Mouse (Mus musculus): Measurements from ENCODE around the gene Astl. TPM values are rescaled to one million over a fixed set of nuclear protein-coding genes. Genes with fewer than 3 reads are reported as not detected.

Gene Astl
- polyA plus RNA-seq, 1 experiment from 2014 or later = not detected

- Histone ChIP-seq H3K36me3 (ENCODE audit: control insufficient read depth, insufficient read depth, low read length) (no peaks in the 10 kb centered on the region), H3K4me1 (ENCODE audit: control insufficient read depth, insufficient read depth, low read length) (peaks cover 2% of the 10 kb centered on the region; the same call in 1 of the 2 replicates), H3K9ac (ENCODE audit: low read depth, low read length) (no peak overlapping the region), H3K4me2 (no peak overlapping the region), H3K27ac (ENCODE audit: low read depth, low read length) (no peak overlapping the region), H3K27me3 (ENCODE audit: control insufficient read depth, insufficient read depth, low read length) (no peaks in the 10 kb centered on the region), H3K4me3 (ENCODE audit: low read depth, low read length) (no peak overlapping the region), H3K9me3 (replicated peaks; ENCODE audit: control insufficient read depth, low read length) (no peaks in the 10 kb centered on the region)
- ATAC-seq (replicated peaks; ENCODE audit: insufficient number of reproducible peaks, low FRiP score, low TSS enrichment) = no peak
- WGBS (ENCODE audit: insufficient replicate concordance) = 76% methylated on average over 5 of the region's 5 CpGs
Measured at GRCm38 (mm10) chr2:127316431-127316830, 22.0 kb upstream of the Astl start.

- H3K36me3 ChIP-seq (ENCODE audit: control insufficient read depth, insufficient read depth, low read length) = no peaks in the 10 kb centered on the region
- no peak overlapping the region for H3K4me2 ChIP-seq
- no peak overlapping the region for H3K4me3 ChIP-seq (ENCODE audit: low read depth, low read length)
- peaks cover 2% of the 10 kb centered on the region; the same call in 1 of the 2 replicates for H3K4me1 ChIP-seq (ENCODE audit: control insufficient read depth, insufficient read depth, low read length)
- H3K27ac ChIP-seq (ENCODE audit: low read depth, low read length) = no peak overlapping the region
- H3K9ac ChIP-seq (ENCODE audit: low read depth, low read length) = no peak overlapping the region
- H3K9me3 ChIP-seq (replicated peaks; ENCODE audit: control insufficient read depth, low read length) = no peaks in the 10 kb centered on the region
- no peak for ATAC-seq (replicated peaks; ENCODE audit: insufficient number of reproducible peaks, low FRiP score, low TSS enrichment)
- no peaks in the 10 kb centered on the region for H3K27me3 ChIP-seq (ENCODE audit: control insufficient read depth, insufficient read depth, low read length)
- WGBS (ENCODE audit: insufficient replicate concordance) = 71% methylated on average over 4 of the region's 4 CpGs
Measured at GRCm38 (mm10) chr2:127318136-127318535, 20.3 kb upstream of the Astl start.

GRCm38 (mm10) chr2:127319071-127319470, 19.4 kb upstream of the Astl start:
- H3K27ac ChIP-seq (ENCODE audit: low read depth, low read length) = no peak overlapping the region
- H3K9ac ChIP-seq (ENCODE audit: low read depth, low read length) = no peak overlapping the region
- no peak overlapping the region for H3K4me3 ChIP-seq (ENCODE audit: low read depth, low read length)
- no peaks in the 10 kb centered on the region for H3K36me3 ChIP-seq (ENCODE audit: control insufficient read depth, insufficient read depth, low read length)
- WGBS (ENCODE audit: insufficient replicate concordance) = 61% methylated on average over 4 of the region's 4 CpGs
- 0 out of 2 replicates have a peak, but pooled peaks cover 2% of the 10 kb centered on the region for H3K4me1 ChIP-seq (ENCODE audit: control insufficient read depth, insufficient read depth, low read length)
- no peak overlapping the region for H3K4me2 ChIP-seq
- no peaks in the 10 kb centered on the region for H3K27me3 ChIP-seq (ENCODE audit: control insufficient read depth, insufficient read depth, low read length)
- no peak for ATAC-seq (replicated peaks; ENCODE audit: insufficient number of reproducible peaks, low FRiP score, low TSS enrichment)
- H3K9me3 ChIP-seq (replicated peaks; ENCODE audit: control insufficient read depth, low read length) = no peaks in the 10 kb centered on the region

GRCm38 (mm10) chr2:127322671-127323285, 15.7 kb upstream of the Astl start:
- no peak for ATAC-seq (replicated peaks; ENCODE audit: insufficient number of reproducible peaks, low FRiP score, low TSS enrichment)
- H3K27me3 ChIP-seq (ENCODE audit: control insufficient read depth, insufficient read depth, low read length) = no peaks in the 10 kb centered on the region; the same call in 1 of the 2 replicates
- H3K4me1 ChIP-seq (ENCODE audit: control insufficient read depth, insufficient read depth, low read length) = 0 out of 2 replicates have a peak, but pooled peaks cover 2% of the 10 kb centered on the region
- no peak overlapping the region for H3K4me2 ChIP-seq
- no peaks in the 10 kb centered on the region for H3K36me3 ChIP-seq (ENCODE audit: control insufficient read depth, insufficient read depth, low read length)
- no peak overlapping the region for H3K4me3 ChIP-seq (ENCODE audit: low read depth, low read length)
- WGBS (ENCODE audit: insufficient replicate concordance) = 71% methylated on average over 6 of the region's 6 CpGs
- H3K27ac ChIP-seq (ENCODE audit: low read depth, low read length) = no peak overlapping the region
- H3K9me3 ChIP-seq (replicated peaks; ENCODE audit: control insufficient read depth, low read length) = no peaks in the 10 kb centered on the region
- no peak overlapping the region for H3K9ac ChIP-seq (ENCODE audit: low read depth, low read length)

- H3K9me3 ChIP-seq (replicated peaks; ENCODE audit: control insufficient read depth, low read length) = no peaks in the 10 kb centered on the region
- 0 out of 2 replicates have a peak, but pooled peaks cover 5% of the 10 kb centered on the region for H3K4me1 ChIP-seq (ENCODE audit: control insufficient read depth, insufficient read depth, low read length)
- H3K36me3 ChIP-seq (ENCODE audit: control insufficient read depth, insufficient read depth, low read length) = no peaks in the 10 kb centered on the region
- ATAC-seq (replicated peaks; ENCODE audit: insufficient number of reproducible peaks, low FRiP score, low TSS enrichment) = no peak
- H3K27ac ChIP-seq (ENCODE audit: low read depth, low read length) = no peak overlapping the region
- H3K4me2 ChIP-seq = no peak overlapping the region
- WGBS (ENCODE audit: insufficient replicate concordance) = 53% methylated on average over 1 of the region's 1 CpGs
- H3K4me3 ChIP-seq (ENCODE audit: low read depth, low read length) = no peak overlapping the region
- H3K27me3 ChIP-seq (ENCODE audit: control insufficient read depth, insufficient read depth, low read length) = no peaks in the 10 kb centered on the region; the same call in 1 of the 2 replicates
- no peak overlapping the region for H3K9ac ChIP-seq (ENCODE audit: low read depth, low read length)
Measured at GRCm38 (mm10) chr2:127323667-127324066, 14.8 kb upstream of the Astl start.

- 47% methylated on average over 7 of the region's 7 CpGs for WGBS (ENCODE audit: insufficient replicate concordance)
- H3K9me3 ChIP-seq (replicated peaks; ENCODE audit: control insufficient read depth, low read length) = no peaks in the 10 kb centered on the region
- peaks cover 8% of the 10 kb centered on the region; the same call in 1 of the 2 replicates for H3K4me1 ChIP-seq (ENCODE audit: control insufficient read depth, insufficient read depth, low read length)
- H3K9ac ChIP-seq (ENCODE audit: low read depth, low read length) = no peak overlapping the region
- H3K36me3 ChIP-seq (ENCODE audit: control insufficient read depth, insufficient read depth, low read length) = no peaks in the 10 kb centered on the region
- no peak overlapping the region for H3K27ac ChIP-seq (ENCODE audit: low read depth, low read length)
- no peak overlapping the region for H3K4me3 ChIP-seq (ENCODE audit: low read depth, low read length)
- no peak for ATAC-seq (replicated peaks; ENCODE audit: insufficient number of reproducible peaks, low FRiP score, low TSS enrichment)
- H3K27me3 ChIP-seq (ENCODE audit: control insufficient read depth, insufficient read depth, low read length) = no peaks in the 10 kb centered on the region; the same call in 1 of the 2 replicates
- H3K4me2 ChIP-seq = no peak overlapping the region
Measured at GRCm38 (mm10) chr2:127324456-127324855, 14.0 kb upstream of the Astl start.

- H3K4me2 ChIP-seq = no peak overlapping the region
- peak; percentile 40; the same call in 1 of the 2 replicates for ATAC-seq (replicated peaks; ENCODE audit: insufficient number of reproducible peaks, low FRiP score, low TSS enrichment)
Measured at GRCm38 (mm10) chr2:127328090-127328851, 10.2 kb upstream of the Astl start.

GRCm38 (mm10) chr2:127332807-127333570, 5.5 kb upstream of the Astl start:
- no peak overlapping the region for H3K4me3 ChIP-seq (ENCODE audit: low read depth, low read length)
- peaks cover 36% of the 10 kb centered on the region for H3K4me1 ChIP-seq (ENCODE audit: control insufficient read depth, insufficient read depth, low read length)
- H3K9me3 ChIP-seq (replicated peaks; ENCODE audit: control insufficient read depth, low read length) = no peaks in the 10 kb centered on the region
- no peak overlapping the region for H3K4me2 ChIP-seq
- H3K36me3 ChIP-seq (ENCODE audit: control insufficient read depth, insufficient read depth, low read length) = no peaks in the 10 kb centered on the region
- no peak overlapping the region for H3K9ac ChIP-seq (ENCODE audit: low read depth, low read length)
- 66% methylated on average over 14 of the region's 14 CpGs for WGBS (ENCODE audit: insufficient replicate concordance)
- H3K27me3 ChIP-seq (ENCODE audit: control insufficient read depth, insufficient read depth, low read length) = peaks cover 15% of the 10 kb centered on the region
- H3K27ac ChIP-seq (ENCODE audit: low read depth, low read length) = no peak overlapping the region
- no peak for ATAC-seq (replicated peaks; ENCODE audit: insufficient number of reproducible peaks, low FRiP score, low TSS enrichment)

More at GRCm38 (mm10) chr2:127328090-127328851, 10.2 kb upstream of the Astl start:
- H3K9me3 ChIP-seq (replicated peaks; ENCODE audit: control insufficient read depth, low read length) = no peaks in the 10 kb centered on the region
- 56% methylated on average over 12 of the region's 12 CpGs for WGBS (ENCODE audit: insufficient replicate concordance)
- no peak overlapping the region for H3K9ac ChIP-seq (ENCODE audit: low read depth, low read length)
- no peaks in the 10 kb centered on the region for H3K36me3 ChIP-seq (ENCODE audit: control insufficient read depth, insufficient read depth, low read length)
- no peaks in the 10 kb centered on the region; the same call in 1 of the 2 replicates for H3K27me3 ChIP-seq (ENCODE audit: control insufficient read depth, insufficient read depth, low read length)
- peaks cover 18% of the 10 kb centered on the region for H3K4me1 ChIP-seq (ENCODE audit: control insufficient read depth, insufficient read depth, low read length)
- peak overlapping the region; percentile 55 for H3K27ac ChIP-seq (ENCODE audit: low read depth, low read length)
- no peak overlapping the region for H3K4me3 ChIP-seq (ENCODE audit: low read depth, low read length)

Measured in heart, embryonic 11.5 days (tissue).